Mouse (Mus musculus): Measurements from ENCODE around the gene Hnrnpc.
A peak's percentile ranks its signal among the peaks of the same experiment; 100 is the strongest.

GRCm38 (mm10) chr14:52044901-52045678, 58.7 kb downstream of the Hnrnpc start:
- TF ChIP-seq CTCF (IDR thresholded peaks at IDR 0.05; ENCODE audit: low read depth, low read length): peak; percentile 58
- no peak for TF ChIP-seq EP300 (IDR thresholded peaks at IDR 0.05; ENCODE audit: insufficient read depth, low read depth, low read length)
- TF ChIP-seq POLR2A (IDR thresholded peaks at IDR 0.05; ENCODE audit: insufficient read depth, low read length): no peak

Data from ES-Bruce4 (cell line).